9 mouse cellular contexts compared by ENCODE assay signal in the genomic region with DNA sequence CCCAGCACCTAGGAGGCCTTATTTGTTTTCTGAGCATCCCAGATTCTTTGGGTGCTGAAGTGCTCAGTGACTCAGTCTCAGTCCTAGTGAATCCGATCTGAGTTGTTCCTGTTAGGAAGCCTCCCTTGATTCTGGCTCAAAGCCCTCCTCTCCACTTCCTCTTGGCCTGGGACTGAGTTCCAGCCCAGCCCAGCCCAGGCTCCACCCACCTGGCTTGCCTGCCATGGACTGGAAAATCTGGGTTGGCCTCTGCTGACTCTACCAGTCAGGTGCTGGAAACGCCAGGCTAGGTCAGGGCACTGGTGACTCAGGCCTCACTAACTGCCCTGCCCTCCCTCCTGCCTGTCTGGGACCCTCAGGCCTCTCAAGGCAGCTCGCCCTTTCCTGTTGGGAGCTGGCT. TPM values are rescaled to one million over a fixed set of nuclear protein-coding genes. Genes with fewer than 3 reads are reported as not detected.
DNase-seq lines count a peak whose midpoint lies in the region; ATAC-seq and TF ChIP-seq lines count a peak whose summit lies in the region.
"Had no signal": no experiment of that assay in that cellular context is flagged by ENCODE, and none has a peak within 500 bp of the region (broad histone marks: within the 10 kb centered on the region; RNA-seq: fewer than 3 reads in every experiment).

No protein-coding gene starts in this region.

- no peaks in the 10 kb centered on the region for H3K9me3 ChIP-seq in limb, embryonic 15.5 days
- H3K9me3 ChIP-seq in limb, embryonic 10.5 days (replicated peaks) = no peaks in the 10 kb centered on the region
- H3K9me3 ChIP-seq in neural tube, embryonic 15.5 days (replicated peaks) = no peaks in the 10 kb centered on the region
- H3K9me3 ChIP-seq: megakaryocyte, embryonic 14.5 days had no signal

- H3K36me3 ChIP-seq in limb, embryonic 15.5 days = peaks cover 96% of the 10 kb centered on the region
- H3K36me3 ChIP-seq in limb, embryonic 10.5 days = peaks cover 100% of the 10 kb centered on the region
- peaks cover 80% of the 10 kb centered on the region for H3K36me3 ChIP-seq in neural tube, embryonic 15.5 days

- H3K27me3 ChIP-seq in limb, embryonic 15.5 days = no peaks in the 10 kb centered on the region
- H3K27me3 ChIP-seq in limb, embryonic 10.5 days (ENCODE audit: low read depth, poor library complexity, severe bottlenecking) = no peaks in the 10 kb centered on the region
- H3K27me3 ChIP-seq in cerebellum, adult 2 months (ENCODE audit: control insufficient read depth, insufficient read depth, low read length) = no peaks in the 10 kb centered on the region
- no peaks in the 10 kb centered on the region for H3K27me3 ChIP-seq in neural tube, embryonic 15.5 days (replicated peaks)

- no peak overlapping the region for H3K4me2 ChIP-seq in limb, embryonic 15.5 days
- H3K4me2 ChIP-seq in neural tube, embryonic 15.5 days = no peak overlapping the region

- WGBS in limb, embryonic 15.5 days = 63% methylated on average over 3 of the region's 3 CpGs
- 82% methylated on average over 3 of the region's 3 CpGs for WGBS in limb, embryonic 10.5 days
- 28% methylated on average over 3 of the region's 3 CpGs for WGBS in cerebellum, adult 2 months
- WGBS in neural tube, embryonic 15.5 days = 89% methylated on average over 3 of the region's 3 CpGs

- no peak overlapping the region for H3K27ac ChIP-seq in limb, embryonic 15.5 days
- no peak overlapping the region for H3K27ac ChIP-seq in limb, embryonic 10.5 days
- peak overlapping the region; percentile 34; the same call in 1 of the 2 replicates for H3K27ac ChIP-seq in cerebellum, adult 2 months (ENCODE audit: insufficient read depth, low read length)
- H3K27ac ChIP-seq in neural tube, embryonic 15.5 days (replicated peaks) = no peak overlapping the region

- no peak for TF ChIP-seq POLR2A in cerebellum, adult 2 months (IDR thresholded peaks at IDR 0.05; ENCODE audit: borderline replicate concordance, insufficient read depth, low read length)

- DNase-seq in limb, embryonic 10.5 days (ENCODE audit: low spot score) = no peak
- DNase-seq in cerebellum, adult 2 months = peak; percentile 40 to 61
- DNase-seq in heart, adult 9 months (ENCODE audit: low spot score in 2 of 2) = peak; percentile 94 to 95
- DNase-seq in kidney, postnatal 4 days = peak; percentile 70 to 78
- peak; percentile 3 for DNase-seq in right cerebral cortex, postnatal 4 days

- 0 out of 2 replicates have a peak, but pooled peaks have one; percentile 13 for ATAC-seq in limb, embryonic 15.5 days (ENCODE audit: insufficient number of reproducible peaks, low FRiP score, low TSS enrichment, low read depth)
- no peak for ATAC-seq in neural tube, embryonic 15.5 days (ENCODE audit: low FRiP score)
- no peak for ATAC-seq in activated CD4-positive, CD25-positive, alpha-beta regulatory T cell, adult 4 months

- H3K9ac ChIP-seq in limb, embryonic 15.5 days = no peak overlapping the region
- H3K9ac ChIP-seq in neural tube, embryonic 15.5 days (replicated peaks) = no peak overlapping the region

- H3K4me3 ChIP-seq in limb, embryonic 15.5 days = no peak overlapping the region
- no peak overlapping the region for H3K4me3 ChIP-seq in limb, embryonic 10.5 days
- H3K4me3 ChIP-seq in cerebellum, adult 2 months (replicated peaks; ENCODE audit: insufficient read depth, low read depth, low read length) = no peak overlapping the region
- H3K4me3 ChIP-seq in neural tube, embryonic 15.5 days (replicated peaks) = no peak overlapping the region
- H3K4me3 ChIP-seq: megakaryocyte, embryonic 14.5 days had no signal

- peaks cover 14% of the 10 kb centered on the region for H3K4me1 ChIP-seq in limb, embryonic 15.5 days
- peaks cover 8% of the 10 kb centered on the region for H3K4me1 ChIP-seq in limb, embryonic 10.5 days
- peaks cover 19% of the 10 kb centered on the region for H3K4me1 ChIP-seq in cerebellum, adult 2 months (ENCODE audit: control insufficient read depth, insufficient read depth, low read length)
- peaks cover 18% of the 10 kb centered on the region for H3K4me1 ChIP-seq in neural tube, embryonic 15.5 days

- no peak for TF ChIP-seq CTCF in cerebellum, adult 2 months (IDR thresholded peaks at IDR 0.05; ENCODE audit: borderline replicate concordance, insufficient read depth, low read depth, low read length)

RNA-seq across cellular contexts. Expression of a gene that starts 8.1 kb away (rescaled TPM):
- polyA plus RNA-seq in limb, embryonic 15.5 days (2015; fragmentation: Nextera tagmentation; extraction: Ambion mirVana) = 50.1 and 56.9 TPM in 2 replicates
- polyA plus RNA-seq in limb, embryonic 10.5 days (2016; fragmentation: Nextera tagmentation; extraction: Ambion mirVana) = 120 and 137 TPM in 2 replicates
- polyA plus RNA-seq in cerebellum, adult 2 months (2012; rRNA removed) = 88.3 and 90.5 TPM in 2 replicates
- 35.0 and 36.4 TPM in 2 replicates for polyA plus RNA-seq in neural tube, embryonic 15.5 days (2015; fragmentation: Nextera tagmentation; extraction: Ambion mirVana)
- polyA plus RNA-seq in activated CD4-positive, CD25-positive, alpha-beta regulatory T cell, adult 4 months (2017; shearing (Covaris generic)) = 10 to 100 TPM in 1 of 2 experiments, 1 to 10 TPM in 1; 6.2 to 10.4 TPM

RNA-seq across cellular contexts. Expression of a gene that starts 19.4 kb away (rescaled TPM):
- polyA plus RNA-seq in limb, embryonic 15.5 days (2015; fragmentation: Nextera tagmentation; extraction: Ambion mirVana) = 70.8 and 76.5 TPM in 2 replicates
- 71.1 and 77.7 TPM in 2 replicates for polyA plus RNA-seq in limb, embryonic 10.5 days (2016; fragmentation: Nextera tagmentation; extraction: Ambion mirVana)
- polyA plus RNA-seq in cerebellum, adult 2 months (2012; rRNA removed) = 160 and 177 TPM in 2 replicates
- 68.3 and 73.6 TPM in 2 replicates for polyA plus RNA-seq in neural tube, embryonic 15.5 days (2015; fragmentation: Nextera tagmentation; extraction: Ambion mirVana)
- 10 to 100 TPM; 65.2 to 84.7 TPM for polyA plus RNA-seq in activated CD4-positive, CD25-positive, alpha-beta regulatory T cell, adult 4 months (2017; shearing (Covaris generic))

RNA-seq across cellular contexts. Expression of a gene that starts 20.5 kb away (rescaled TPM):
- 15.1 and 16.8 TPM in 2 replicates for polyA plus RNA-seq in limb, embryonic 15.5 days (2015; fragmentation: Nextera tagmentation; extraction: Ambion mirVana)
- polyA plus RNA-seq in limb, embryonic 10.5 days (2016; fragmentation: Nextera tagmentation; extraction: Ambion mirVana) = 15.2 and 18.2 TPM in 2 replicates
- polyA plus RNA-seq in cerebellum, adult 2 months (2012; rRNA removed) = 27.4 and 28.4 TPM in 2 replicates
- 23.1 and 25.3 TPM in 2 replicates for polyA plus RNA-seq in neural tube, embryonic 15.5 days (2015; fragmentation: Nextera tagmentation; extraction: Ambion mirVana)
- 10 to 100 TPM in 1 of 2 experiments, 1 to 10 TPM in 1; 9.9 to 12.0 TPM for polyA plus RNA-seq in activated CD4-positive, CD25-positive, alpha-beta regulatory T cell, adult 4 months (2017; shearing (Covaris generic))
